Mouse (Mus musculus) gastrocnemius, postnatal 14 days (tissue): ENCODE data around the gene Myo3b. TPM values are rescaled to one million over a fixed set of nuclear protein-coding genes. Genes with fewer than 3 reads are reported as not detected.

Experiments used
- total RNA-seq, 2 experiments: library from RNA; stranded (reverse); gene quantifications; 2 replicates each; pipeline ENCODE4 v1.2.3; 2021

Myo3b gene
- total RNA-seq, 2 experiments from 2014 or later = not detected

Other genes with a start within 250 kb of the Myo3b start
- gene Ccdc173, start 249.6 kb upstream of the Myo3b start, total RNA-seq = under 1 TPM; 0.29 to 0.40 TPM
- gene Phospho2, start 249.5 kb upstream of the Myo3b start, total RNA-seq = 10 to 100 TPM in 1 of 2 experiments, 1 to 10 TPM in 1; 9.2 to 10.5 TPM
- gene Klhl23, start 217.2 kb upstream of the Myo3b start, total RNA-seq = 10 to 100 TPM; 16.4 to 18.4 TPM
- 10 to 100 TPM; 67.5 to 78.6 TPM for gene Ssb, start 177.6 kb upstream of the Myo3b start, total RNA-seq
- 10 to 100 TPM; 18.0 to 19.2 TPM for gene Mettl5, start 153.5 kb upstream of the Myo3b start, total RNA-seq
- gene Ubr3, start 141.9 kb upstream of the Myo3b start, total RNA-seq = 100 to 1,000 TPM; 108 to 118 TPM